Comparison of ENCODE assay signal across 14 mouse cellular contexts in genomic region chr11:35866140-35866539, GRCm38 (mm10). TPM values are rescaled to one million over a fixed set of nuclear protein-coding genes. Genes with fewer than 3 reads are reported as not detected.
DNase-seq lines count a peak whose midpoint lies in the region; ATAC-seq lines count a peak whose summit lies in the region.
"Had no signal": no experiment of that assay in that cellular context is flagged by ENCODE, and none has a peak within 500 bp of the region (broad histone marks: within the 10 kb centered on the region; RNA-seq: fewer than 3 reads in every experiment).

No protein-coding gene starts in this region.

- peak; percentile 33; the same call in 1 of the 2 replicates for ATAC-seq in heart, embryonic 11.5 days (replicated peaks; ENCODE audit: insufficient number of reproducible peaks, low FRiP score, low TSS enrichment)
- no peak for ATAC-seq in hindbrain, embryonic 13.5 days (ENCODE audit: low FRiP score)
- no peak for ATAC-seq in midbrain, embryonic 14.5 days (ENCODE audit: low FRiP score, low TSS enrichment)
- no peak for ATAC-seq in megakaryocyte progenitor cell, adult 5-6 weeks (replicated peaks; ENCODE audit: poor library complexity)
- ATAC-seq: lung, postnatal 0 days had no signal

- intact Hi-C loops in heart, postnatal 25 days (cut with DNase I): no loop called here

- no peaks in the 10 kb centered on the region for H3K36me3 ChIP-seq in heart, embryonic 11.5 days (ENCODE audit: control insufficient read depth, insufficient read depth, low read length)
- H3K36me3 ChIP-seq in forebrain, embryonic 10.5 days (replicated peaks): peaks cover 52% of the 10 kb centered on the region
- peaks cover 20% of the 10 kb centered on the region for H3K36me3 ChIP-seq in hindbrain, embryonic 13.5 days
- 0 out of 2 replicates have a peak, but pooled peaks cover 8% of the 10 kb centered on the region for H3K36me3 ChIP-seq in midbrain, embryonic 14.5 days (ENCODE audit: control insufficient read depth, insufficient read depth, low read length)

- peaks cover 17% of the 10 kb centered on the region for H3K4me1 ChIP-seq in heart, embryonic 11.5 days (ENCODE audit: control insufficient read depth, insufficient read depth, low read length)
- peaks cover 48% of the 10 kb centered on the region for H3K4me1 ChIP-seq in forebrain, embryonic 10.5 days
- peaks cover 34% of the 10 kb centered on the region for H3K4me1 ChIP-seq in hindbrain, embryonic 13.5 days (replicated peaks)
- peaks cover 29% of the 10 kb centered on the region for H3K4me1 ChIP-seq in midbrain, embryonic 14.5 days (ENCODE audit: control insufficient read depth, insufficient read depth, low read length)

- H3K9ac ChIP-seq in heart, embryonic 11.5 days (ENCODE audit: low read depth, low read length): no peak overlapping the region; the same call in 1 of the 2 replicates
- peak overlapping the region; percentile 30; the same call in 1 of the 2 replicates for H3K9ac ChIP-seq in hindbrain, embryonic 13.5 days
- no peak overlapping the region for H3K9ac ChIP-seq in midbrain, embryonic 14.5 days (replicated peaks; ENCODE audit: low read length)

- peak overlapping the region; percentile 15; the same call in 1 of the 2 replicates for H3K4me2 ChIP-seq in heart, embryonic 11.5 days
- no peak overlapping the region for H3K4me2 ChIP-seq in hindbrain, embryonic 13.5 days
- no peak overlapping the region for H3K4me2 ChIP-seq in midbrain, embryonic 14.5 days (ENCODE audit: low read length)
- H3K4me2 ChIP-seq: liver, embryonic 11.5 days had no signal

- no peak overlapping the region for H3K4me3 ChIP-seq in heart, embryonic 11.5 days (ENCODE audit: low read depth, low read length)
- no peak overlapping the region for H3K4me3 ChIP-seq in forebrain, embryonic 10.5 days
- no peak overlapping the region for H3K4me3 ChIP-seq in hindbrain, embryonic 13.5 days
- H3K4me3 ChIP-seq in midbrain, embryonic 14.5 days (replicated peaks; ENCODE audit: low read depth, low read length): no peak overlapping the region
- H3K4me3 ChIP-seq: myocyte had no signal

- WGBS in heart, embryonic 11.5 days (ENCODE audit: insufficient replicate concordance): 43% methylated on average over 7 of the region's 7 CpGs
- 54% methylated on average over 7 of the region's 7 CpGs for WGBS in forebrain, embryonic 10.5 days
- WGBS in hindbrain, embryonic 13.5 days: 43% methylated on average over 7 of the region's 7 CpGs
- WGBS in midbrain, embryonic 14.5 days: 24% methylated on average over 7 of the region's 7 CpGs

- H3K27ac ChIP-seq in heart, embryonic 11.5 days (ENCODE audit: low read depth, low read length): peak overlapping the region; percentile 42
- H3K27ac ChIP-seq in forebrain, embryonic 10.5 days: peak overlapping the region; percentile 95
- H3K27ac ChIP-seq in hindbrain, embryonic 13.5 days: peak overlapping the region; percentile 88
- peak overlapping the region; percentile 89 for H3K27ac ChIP-seq in midbrain, embryonic 14.5 days (replicated peaks; ENCODE audit: low read depth, low read length)

- H3K9me3 ChIP-seq in heart, embryonic 11.5 days (replicated peaks; ENCODE audit: control insufficient read depth, low read length): no peaks in the 10 kb centered on the region
- no peaks in the 10 kb centered on the region for H3K9me3 ChIP-seq in forebrain, embryonic 10.5 days
- no peaks in the 10 kb centered on the region for H3K9me3 ChIP-seq in hindbrain, embryonic 13.5 days
- H3K9me3 ChIP-seq in midbrain, embryonic 14.5 days (ENCODE audit: control insufficient read depth, low read length): no peaks in the 10 kb centered on the region

- no peak for DNase-seq in heart, postnatal 25 days (ENCODE audit: low spot score)
- no peak for DNase-seq in forebrain, embryonic 10.5 days (ENCODE audit: extremely low spot score, low spot score)
- peak; percentile 55 for DNase-seq in midbrain, embryonic 14.5 days
- DNase-seq in lung, postnatal 14 days: no peak
- DNase-seq in left cerebral cortex, adult 18-20 months (ENCODE audit: low spot score in 2 of 2): no peak
- DNase-seq: cerebellum, adult 9-10 months; kidney, postnatal 36 days; right cerebral cortex, adult 18-20 months had no signal

- H3K27me3 ChIP-seq in heart, embryonic 11.5 days (ENCODE audit: control insufficient read depth, insufficient read depth, low read length): no peaks in the 10 kb centered on the region
- H3K27me3 ChIP-seq in forebrain, embryonic 10.5 days (ENCODE audit: poor library complexity, severe bottlenecking): no peaks in the 10 kb centered on the region
- no peaks in the 10 kb centered on the region for H3K27me3 ChIP-seq in hindbrain, embryonic 13.5 days
- no peaks in the 10 kb centered on the region for H3K27me3 ChIP-seq in midbrain, embryonic 14.5 days (ENCODE audit: control insufficient read depth, insufficient read depth, low read length)

RNA-seq across cellular contexts. Expression of gene Rars, which starts 31.8 kb away (rescaled TPM):
- 82.4 and 89.2 TPM in 2 replicates for polyA plus RNA-seq in heart, embryonic 11.5 days (2014; fragmentation: Nextera tagmentation; extraction: Ambion mirVana)
- total RNA-seq in heart, postnatal 25 days (2021): 10 to 100 TPM; 36.8 to 38.4 TPM
- polyA plus RNA-seq in forebrain, embryonic 10.5 days (2016; fragmentation: Nextera tagmentation; extraction: Ambion mirVana): 118 and 123 TPM in 2 replicates
- 72.0 and 73.4 TPM in 2 replicates for polyA plus RNA-seq in hindbrain, embryonic 13.5 days (2015; fragmentation: Nextera tagmentation; extraction: Ambion mirVana)
- 72.0 and 73.1 TPM in 2 replicates for polyA plus RNA-seq in midbrain, embryonic 14.5 days (2014; fragmentation: Nextera tagmentation; extraction: Ambion mirVana)
- 124 and 138 TPM in 2 replicates for total RNA-seq in megakaryocyte progenitor cell, adult 5-6 weeks (2015)
- 97.4 and 113 TPM in 2 replicates for total RNA-seq in megakaryocyte progenitor cell, adult 5-6 weeks (2017)
- 10 to 100 TPM; 44.5 to 49.0 TPM for total RNA-seq in left cerebral cortex, adult 18-20 months (2021)

Comparison
In these comparisons a context has a peak if more than half of its experiments do, and no peak if none do; other contexts are left out.
1. H3K27ac ChIP-seq: peak in every context shown above with its lines; median percentile 95 in forebrain, embryonic 10.5 days; 89 in midbrain, embryonic 14.5 days; 88 in hindbrain, embryonic 13.5 days; 42 in heart, embryonic 11.5 days.